Mouse (Mus musculus): ENCODE results near the gene Scamp5.

Scamp5 gene

GRCm38 (mm10) chr9:57419521-57420267 lies 48.2 kb downstream of the Scamp5 start:
- no peak for DNase-seq (ENCODE audit: low spot score)

GRCm38 (mm10) chr9:57417341-57417740 lies 50.5 kb downstream of the Scamp5 start:
- no peak for DNase-seq (ENCODE audit: low spot score)

- DNase-seq (ENCODE audit: low spot score), result no peak
Observed at GRCm38 (mm10) chr9:57407120-57407905, 60.5 kb downstream of the Scamp5 start.

- DNase-seq (ENCODE audit: low spot score), result no peak
Observed at GRCm38 (mm10) chr9:57406395-57406794, 61.5 kb downstream of the Scamp5 start.

- DNase-seq (ENCODE audit: low spot score), result no peak
Observed at GRCm38 (mm10) chr9:57404036-57404435, 63.8 kb downstream of the Scamp5 start.

- no peak for DNase-seq (ENCODE audit: low spot score)
Observed at GRCm38 (mm10) chr9:57402318-57403251, 65.3 kb downstream of the Scamp5 start.

GRCm38 (mm10) chr9:57398773-57399172 lies 69.1 kb downstream of the Scamp5 start:
- no peak for DNase-seq (ENCODE audit: low spot score)

- no peak for DNase-seq (ENCODE audit: low spot score)
Observed at GRCm38 (mm10) chr9:57392892-57393291, 75.0 kb downstream of the Scamp5 start.

All from embryo, embryonic 10.5 days (tissue).